Mouse (Mus musculus): ENCODE measurements at regions not wholly inside any gene's neighbourhood (a gene's known extent, or its start where the extent isn't known, plus 50 kb on each side); places are given as distances from the start of the nearest gene placed in this dataset.

DNA sequence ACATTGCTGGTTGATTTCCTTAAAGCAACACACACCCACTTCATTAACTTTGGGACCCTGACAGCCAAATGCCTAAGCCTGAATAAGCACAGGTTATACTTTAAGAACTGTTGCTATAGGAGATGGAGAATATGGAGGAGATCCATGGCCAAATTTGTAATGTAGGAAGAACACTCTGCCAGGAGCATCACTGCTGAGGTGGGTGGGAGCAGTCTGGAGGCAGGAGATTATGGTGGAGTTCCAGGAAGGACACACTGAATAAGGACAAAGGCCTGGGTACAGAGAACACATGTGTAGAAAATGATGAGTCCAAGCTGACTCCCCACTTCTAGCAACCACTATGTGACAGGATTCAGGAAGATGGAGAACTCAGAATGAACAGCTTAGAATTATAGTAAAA lies 212.9 kb upstream of the Tmem45b start:
- TF ChIP-seq CTCF (IDR thresholded peaks at IDR 0.05; ENCODE audit: borderline replicate concordance, control insufficient read depth, extremely low read depth, insufficient read depth, low read length, poor library complexity) = no peak
- no peak for TF ChIP-seq POLR2A (IDR thresholded peaks at IDR 0.05; ENCODE audit: control insufficient read depth, extremely low read depth, insufficient read depth, low read length, poor library complexity)
